Mouse (Mus musculus): ENCODE results near the gene Rpl24.

DNA sequence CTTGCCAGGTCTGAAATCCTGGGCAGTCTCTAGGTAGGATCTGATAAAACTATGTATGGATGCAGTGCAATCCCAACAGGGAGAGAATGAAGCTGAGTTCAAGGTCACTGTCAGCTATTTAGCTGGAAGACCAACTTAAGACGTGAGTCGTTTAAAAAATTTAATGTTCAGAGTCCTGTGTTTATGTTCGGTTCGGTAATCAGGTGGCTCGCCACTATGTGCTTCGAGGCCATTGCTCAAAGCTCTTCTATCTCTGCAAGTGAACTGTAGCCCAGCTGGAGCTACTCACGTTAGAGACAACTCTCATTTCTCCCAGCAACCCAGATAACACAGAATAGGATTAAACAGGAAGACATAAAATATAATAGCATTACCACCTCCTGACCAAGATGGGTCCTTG lies 48.0 kb downstream of the Rpl24 start:
- no peak for TF ChIP-seq MYOG (IDR thresholded peaks at IDR 0.05; ENCODE audit: control insufficient read depth in 1 of 3, insufficient read depth in 1 of 3, insufficient read length in 2 of 3, low read depth in 2 of 3)
- no peak for TF ChIP-seq POLR2A (IDR thresholded peaks at IDR 0.05; ENCODE audit: insufficient read length, low read depth)
- TF ChIP-seq E2F4 (IDR thresholded peaks at IDR 0.05; ENCODE audit: insufficient read depth): no peak
- TF ChIP-seq TCF12 (IDR thresholded peaks at IDR 0.05; ENCODE audit: insufficient read depth, poor library complexity, severe bottlenecking): no peak
- TF ChIP-seq POLR2AphosphoS2 (IDR thresholded peaks at IDR 0.05; ENCODE audit: insufficient read length, low read depth): peak; percentile 43
- TF ChIP-seq MAX (IDR thresholded peaks at IDR 0.05; ENCODE audit: low read depth): no peak
